Mouse (Mus musculus) lung, embryonic 15.5 days (tissue): Measurements from ENCODE around the gene Rnf169. TPM values are rescaled to one million over a fixed set of nuclear protein-coding genes. Genes with fewer than 3 reads are reported as not detected.
"Not testable (repeated sequence)": the region's sequence is repeated elsewhere in the genome, so short reads cannot be mapped to it uniquely, and the experiment has no call there.

Source experiments
- ATAC-seq: fragments of 200-750 bp; cut with Nextera tagmentation; 2 replicates; pipeline ENCODE4 v1.8.0; 2017; ENCODE audit warnings: moderate number of reproducible peaks, borderline replicate concordance; ENCODE audit not compliant: low FRiP score, low TSS enrichment; ENCODE audit errors: extremely low read depth
- H3K27ac ChIP-seq: fragments of 300-500 bp; sonication (generic); 2 replicates; pipeline ENCODE4 v1.5.1; 2015; ENCODE audit warnings: moderate library complexity, mild to moderate bottlenecking, inconsistent platforms
- H3K27me3 ChIP-seq: fragments of 300-500 bp; sonication (generic); 2 replicates; pipeline ENCODE4 v1.6.1; 2015; ENCODE audit warnings: inconsistent platforms
- H3K36me3 ChIP-seq: fragments of 300-500 bp; sonication (generic); 2 replicates; pipeline ENCODE4 v1.6.1; 2015; ENCODE audit warnings: inconsistent platforms
- H3K4me1 ChIP-seq: fragments of 300-500 bp; sonication (generic); 2 replicates; pipeline ENCODE4 v1.6.1; 2015; ENCODE audit warnings: inconsistent platforms
- H3K4me2 ChIP-seq: fragments of 300-500 bp; sonication (generic); 2 replicates; pipeline ENCODE4 v1.6.1; 2015; ENCODE audit warnings: inconsistent platforms, mild to moderate bottlenecking, moderate library complexity
- H3K4me3 ChIP-seq: fragments of 300-500 bp; sonication (generic); 2 replicates; pipeline ENCODE4 v1.5.1; 2015; ENCODE audit warnings: mild to moderate bottlenecking, inconsistent platforms
- H3K9ac ChIP-seq: fragments of 300-500 bp; sonication (generic); 2 replicates; pipeline ENCODE4 v1.6.1; 2015; ENCODE audit warnings: inconsistent platforms
- H3K9me3 ChIP-seq: fragments of 300-500 bp; sonication (generic); 2 replicates; pipeline ENCODE4 v1.6.1; 2016; ENCODE audit warnings: inconsistent platforms
- WGBS: fragments of 180-500 bp; shearing (Covaris S2); methylation state at CpG from one replicate; pipeline ENCODE4 v1.1.7; 2015; 5-methylcytosine and 5-hydroxymethylcytosine counted together
- polyA plus RNA-seq: library from polyadenylated mRNA; unstranded; fragments of >200 nt; fragmentation: Nextera tagmentation; extraction: Ambion mirVana; gene quantifications from 2 replicates; pipeline ENCODE4 v1.2.1, GENCODE M21; 2015

Rnf169 gene
- polyA plus RNA-seq, 1 experiment from 2014 or later = 5.6 TPM

DNA sequence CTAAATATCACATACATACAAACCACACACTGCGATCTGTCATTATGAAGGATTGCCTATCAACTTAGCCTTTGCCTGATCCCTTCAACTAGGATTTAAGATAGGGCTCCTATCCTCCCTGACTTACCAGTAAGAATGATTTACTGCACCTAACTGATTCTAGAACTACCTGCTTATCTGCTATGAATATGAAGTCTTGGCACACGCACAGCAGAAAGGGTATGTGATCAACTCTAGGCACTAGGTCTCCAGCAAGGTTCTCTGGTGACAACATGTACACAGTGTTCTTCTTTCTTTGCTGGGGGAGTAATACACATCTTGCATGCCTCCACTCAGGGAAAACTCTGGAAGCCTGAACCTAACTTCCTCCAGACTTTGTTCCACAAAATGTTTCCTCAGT lies 18.7 kb downstream of the Rnf169 start:
- Histone ChIP-seq H3K27ac (no peak overlapping the region), H3K4me2 (no peak overlapping the region), H3K9ac (no peak overlapping the region), H3K4me1 (peaks cover 33% of the 10 kb centered on the region), H3K36me3 (no peaks in the 10 kb centered on the region), H3K4me3 (no peak overlapping the region), H3K9me3 (no peaks in the 10 kb centered on the region), H3K27me3 (no peaks in the 10 kb centered on the region)
- 81% methylated on average over 2 of the region's 2 CpGs for WGBS
- no peak for ATAC-seq

DNA sequence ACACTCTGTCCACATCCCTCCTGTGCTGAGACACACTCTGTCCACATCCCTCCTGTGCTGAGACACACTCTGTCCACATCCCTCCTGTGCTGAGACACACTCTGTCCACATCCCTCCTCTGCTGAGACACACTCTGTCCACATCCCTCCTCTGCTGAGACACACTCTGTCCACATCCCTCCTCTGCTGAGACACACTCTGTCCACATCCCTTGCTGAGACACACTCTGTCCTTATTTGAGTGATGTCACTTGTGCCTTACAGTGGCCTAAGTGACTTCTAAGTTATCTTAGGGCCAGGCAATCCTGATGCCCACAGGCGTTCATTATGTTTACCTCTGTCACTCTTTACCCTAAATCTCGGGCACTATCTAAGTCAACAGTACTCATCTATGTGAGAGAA lies 19.7 kb downstream of the Rnf169 start:
- H3K4me1 ChIP-seq = peaks cover 25% of the 10 kb centered on the region
- ATAC-seq, H3K27me3 ChIP-seq, H3K4me2 ChIP-seq, H3K36me3 ChIP-seq, H3K9me3 ChIP-seq, H3K9ac ChIP-seq, H3K27ac ChIP-seq, H3K4me3 ChIP-seq: not testable (repeated sequence)
- WGBS = 45% methylated on average over 2 of the region's 2 CpGs

- WGBS = 82% methylated on average over 12 of the region's 12 CpGs
- Histone ChIP-seq H3K4me1 (peaks cover under 1% of the 10 kb centered on the region; the same call in 1 of the 2 replicates), H3K36me3 (peaks cover 4% of the 10 kb centered on the region), H3K27ac (no peak overlapping the region), H3K9me3 (no peaks in the 10 kb centered on the region), H3K4me2 (no peak overlapping the region), H3K27me3 (no peaks in the 10 kb centered on the region), H3K9ac (no peak overlapping the region), H3K4me3 (no peak overlapping the region)
- no peak for ATAC-seq
Observed at GRCm38 (mm10) chr7:99957226-99957965, 22.9 kb downstream of the Rnf169 start.

DNA sequence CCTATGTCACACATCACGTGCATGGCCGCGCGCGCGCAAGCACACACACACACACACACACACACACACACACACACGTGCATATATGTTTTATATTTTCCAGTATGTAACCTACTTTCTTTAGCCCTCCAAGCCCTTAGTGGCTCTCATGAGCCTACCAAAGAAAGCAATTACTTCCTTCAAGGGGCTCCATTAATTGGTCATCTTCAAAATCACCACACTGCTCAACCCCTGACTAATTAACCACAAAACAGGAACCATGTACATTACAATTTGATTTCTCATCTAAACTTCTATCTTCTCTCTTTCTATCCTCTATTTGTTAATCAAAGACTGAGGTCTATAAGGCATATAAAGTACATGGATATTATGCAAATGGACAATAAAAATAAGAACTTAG lies 24.2 kb downstream of the Rnf169 start:
- no peak overlapping the region for H3K4me2 ChIP-seq
- WGBS = 96% methylated on average over 7 of the region's 7 CpGs
- no peak for ATAC-seq

GRCm38 (mm10) chr7:99954212-99954611 lies 26.0 kb downstream of the Rnf169 start:
- no peaks in the 10 kb centered on the region for H3K27me3 ChIP-seq
- 91% methylated on average over 8 of the region's 8 CpGs for WGBS
- ATAC-seq = no peak
- H3K36me3 ChIP-seq = peaks cover 14% of the 10 kb centered on the region
- no peak overlapping the region for H3K4me3 ChIP-seq
- no peak overlapping the region for H3K9ac ChIP-seq
- no peak overlapping the region for H3K27ac ChIP-seq
- no peak overlapping the region for H3K4me2 ChIP-seq
- no peaks in the 10 kb centered on the region for H3K9me3 ChIP-seq
- H3K4me1 ChIP-seq = no peaks in the 10 kb centered on the region

More for the DNA sequence above, 24.2 kb downstream of the Rnf169 start:
- no peaks in the 10 kb centered on the region for H3K27me3 ChIP-seq
- no peaks in the 10 kb centered on the region for H3K4me1 ChIP-seq
- H3K4me3 ChIP-seq = no peak overlapping the region
- peaks cover 10% of the 10 kb centered on the region for H3K36me3 ChIP-seq
- no peak overlapping the region for H3K9ac ChIP-seq
- H3K9me3 ChIP-seq = no peaks in the 10 kb centered on the region
- no peak overlapping the region for H3K27ac ChIP-seq

- Histone ChIP-seq H3K27ac (no peak overlapping the region), H3K4me1 (no peaks in the 10 kb centered on the region), H3K9ac (no peak overlapping the region), H3K4me3 (no peak overlapping the region), H3K36me3 (peaks cover 14% of the 10 kb centered on the region), H3K4me2 (no peak overlapping the region), H3K9me3 (no peaks in the 10 kb centered on the region), H3K27me3 (no peaks in the 10 kb centered on the region)
- 71% methylated on average over 6 of the region's 6 CpGs for WGBS
- ATAC-seq = no peak
Observed at GRCm38 (mm10) chr7:99953442-99954098, 26.7 kb downstream of the Rnf169 start.

- H3K9ac ChIP-seq = no peak overlapping the region
- H3K36me3 ChIP-seq = peaks cover 57% of the 10 kb centered on the region
- no peaks in the 10 kb centered on the region for H3K4me1 ChIP-seq
- ATAC-seq = no peak
- no peaks in the 10 kb centered on the region for H3K27me3 ChIP-seq
- H3K4me2 ChIP-seq = no peak overlapping the region
- no peaks in the 10 kb centered on the region; the same call in 1 of the 2 replicates for H3K9me3 ChIP-seq
- WGBS = 78% methylated on average over 9 of the region's 9 CpGs
- H3K27ac ChIP-seq = no peak overlapping the region
- no peak overlapping the region for H3K4me3 ChIP-seq
Observed at GRCm38 (mm10) chr7:99947329-99947728, 32.9 kb downstream of the Rnf169 start.

GRCm38 (mm10) chr7:99946356-99946755 lies 33.9 kb downstream of the Rnf169 start:
- no peak overlapping the region for H3K4me2 ChIP-seq
- no peak overlapping the region for H3K4me3 ChIP-seq
- peaks cover 57% of the 10 kb centered on the region for H3K36me3 ChIP-seq
- no peak overlapping the region for H3K27ac ChIP-seq
- no peak for ATAC-seq
- no peaks in the 10 kb centered on the region for H3K4me1 ChIP-seq
- H3K27me3 ChIP-seq = no peaks in the 10 kb centered on the region
- H3K9ac ChIP-seq = no peak overlapping the region
- 76% methylated on average over 4 of the region's 4 CpGs for WGBS
- no peaks in the 10 kb centered on the region; the same call in 1 of the 2 replicates for H3K9me3 ChIP-seq

DNA sequence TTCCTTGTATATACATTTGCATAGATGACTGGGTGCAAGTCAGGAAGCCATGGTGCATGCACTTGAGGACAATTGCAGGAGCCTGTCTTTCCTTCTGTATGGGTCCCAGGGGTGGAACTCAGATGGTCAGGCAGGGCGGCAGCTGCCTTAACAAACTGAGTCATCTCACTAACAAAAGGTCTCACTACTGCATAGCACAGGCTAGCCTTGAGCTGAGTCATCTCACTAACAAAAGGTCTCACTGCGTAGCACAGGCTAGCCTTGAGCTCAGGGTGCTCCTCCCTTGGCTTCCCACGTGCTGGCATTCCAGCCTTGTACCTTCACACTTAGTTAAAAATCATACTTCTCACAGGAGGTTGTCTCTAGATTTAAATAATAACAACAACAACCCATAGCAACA lies 34.3 kb downstream of the Rnf169 start:
- ATAC-seq = no peak
- no peak overlapping the region for H3K27ac ChIP-seq
- H3K4me1 ChIP-seq = no peaks in the 10 kb centered on the region
- H3K9ac ChIP-seq = no peak overlapping the region
- no peaks in the 10 kb centered on the region for H3K27me3 ChIP-seq
- H3K36me3 ChIP-seq = peaks cover 60% of the 10 kb centered on the region
- WGBS = 93% methylated on average over 3 of the region's 3 CpGs
- H3K4me3 ChIP-seq = no peak overlapping the region
- no peaks in the 10 kb centered on the region; the same call in 1 of the 2 replicates for H3K9me3 ChIP-seq
- no peak overlapping the region for H3K4me2 ChIP-seq

- H3K9me3 ChIP-seq, H3K27ac ChIP-seq, H3K27me3 ChIP-seq, ATAC-seq, H3K4me1 ChIP-seq, H3K4me3 ChIP-seq, H3K4me2 ChIP-seq, H3K9ac ChIP-seq: not testable (repeated sequence)
- peaks cover 68% of the 10 kb centered on the region for H3K36me3 ChIP-seq
- 92% methylated on average over 22 of the region's 22 CpGs for WGBS
Observed at GRCm38 (mm10) chr7:99945012-99945411, 35.2 kb downstream of the Rnf169 start.

GRCm38 (mm10) chr7:99944520-99944919 lies 35.7 kb downstream of the Rnf169 start:
- no peak overlapping the region for H3K4me2 ChIP-seq
- H3K36me3 ChIP-seq = peaks cover 66% of the 10 kb centered on the region
- no peaks in the 10 kb centered on the region for H3K4me1 ChIP-seq
- no peaks in the 10 kb centered on the region for H3K27me3 ChIP-seq
- no peak overlapping the region for H3K4me3 ChIP-seq
- H3K27ac ChIP-seq = no peak overlapping the region
- 97% methylated on average over 3 of the region's 3 CpGs for WGBS
- no peaks in the 10 kb centered on the region; the same call in 1 of the 2 replicates for H3K9me3 ChIP-seq
- no peak for ATAC-seq
- H3K9ac ChIP-seq = no peak overlapping the region

DNA sequence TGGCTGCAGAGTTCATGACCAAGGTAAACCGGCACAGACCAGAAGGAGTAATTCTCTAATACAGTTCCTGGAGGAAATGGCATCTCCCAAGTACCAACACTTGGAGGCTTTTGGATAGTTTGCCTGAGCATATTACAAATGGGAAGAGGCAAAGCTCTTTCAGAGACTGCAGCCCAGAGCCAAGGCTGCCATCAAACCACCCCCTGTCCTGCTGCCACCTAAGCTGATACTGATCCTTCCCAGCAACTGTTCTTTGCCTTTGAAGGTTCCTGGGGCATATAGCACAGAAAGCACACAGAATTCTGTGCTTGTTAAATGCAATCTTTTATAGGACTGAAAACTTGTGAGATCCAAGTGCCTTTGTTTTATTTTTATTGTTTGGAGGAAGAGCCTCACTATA lies 39.6 kb downstream of the Rnf169 start:
- no peak for ATAC-seq

More for the DNA sequence above, 39.6 kb downstream of the Rnf169 start:
- WGBS = 100% methylated on average over 1 of the region's 1 CpGs
- Histone ChIP-seq H3K9me3 (no peaks in the 10 kb centered on the region), H3K9ac (no peak overlapping the region), H3K36me3 (peaks cover 58% of the 10 kb centered on the region), H3K27ac (no peak overlapping the region), H3K4me2 (no peak overlapping the region), H3K4me1 (no peaks in the 10 kb centered on the region), H3K4me3 (no peak overlapping the region), H3K27me3 (no peaks in the 10 kb centered on the region)
